Mouse (Mus musculus) cerebellum, adult 2 months (tissue): Measurements from ENCODE around the gene 4930519G04Rik.

ENCODE experiments used
- CTCF ChIP-seq: fragments of 200-500 bp; IDR thresholded peaks from 2 replicates; pipeline ENCODE4 v1.5.1; 2011; ENCODE audit warnings: low read depth, mild to moderate bottlenecking, control low read depth, low read length, moderate library complexity, borderline replicate concordance; ENCODE audit not compliant: insufficient read depth
- POLR2A ChIP-seq: fragments of 200-500 bp; IDR thresholded peaks from 2 replicates; pipeline ENCODE4 v1.6.1; 2011; ENCODE audit warnings: low read length, control low read depth, borderline replicate concordance; ENCODE audit not compliant: insufficient read depth

GRCm38 (mm10) chr5:114809181-114809756, 44.2 kb upstream of the 4930519G04Rik start:
- TF ChIP-seq POLR2A (no peak), CTCF (no peak)
